Mouse (Mus musculus) CH12F3 (cell line): ENCODE measurements around the gene Tmem52.
"Not testable (repeated sequence)": the region's sequence is repeated elsewhere in the genome, so short reads cannot be mapped to it uniquely, and the experiment has no call there.

Experiments used
- in situ Hi-C: fragments of 300-500 bp; cut with MboI; formaldehyde crosslinking; loops from 2 replicates; pipeline ENCODE4 v1.14.3; 2020; ENCODE audit warnings: low sequenced_read_pairs

The Tmem52 gene

DNA sequence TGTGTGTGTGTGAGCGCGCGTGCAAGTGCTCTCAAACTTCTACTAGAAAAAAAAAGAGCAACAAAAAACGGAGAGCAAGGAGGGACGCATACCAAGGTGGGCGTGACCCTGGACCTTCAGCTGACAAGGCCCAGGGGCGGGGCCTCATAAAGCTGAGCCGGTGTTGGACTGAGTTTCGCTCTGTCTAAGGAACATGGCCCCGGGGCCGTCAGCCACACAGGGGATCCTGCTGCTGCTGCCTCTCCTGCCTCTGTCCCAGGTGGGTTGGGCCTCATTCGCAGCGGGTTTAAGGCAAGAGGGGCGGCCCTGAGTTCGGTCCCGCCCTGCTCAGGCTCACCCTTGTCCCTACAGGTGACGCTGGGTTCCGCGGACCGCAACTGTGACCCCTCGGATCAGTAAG lies at the start of gene Tmem52:
Gene Tmem52, plus strand, starts transcription at position 163 of the 400 bp plus-strand sequence.
- in situ Hi-C loops = no loop called here

DNA sequence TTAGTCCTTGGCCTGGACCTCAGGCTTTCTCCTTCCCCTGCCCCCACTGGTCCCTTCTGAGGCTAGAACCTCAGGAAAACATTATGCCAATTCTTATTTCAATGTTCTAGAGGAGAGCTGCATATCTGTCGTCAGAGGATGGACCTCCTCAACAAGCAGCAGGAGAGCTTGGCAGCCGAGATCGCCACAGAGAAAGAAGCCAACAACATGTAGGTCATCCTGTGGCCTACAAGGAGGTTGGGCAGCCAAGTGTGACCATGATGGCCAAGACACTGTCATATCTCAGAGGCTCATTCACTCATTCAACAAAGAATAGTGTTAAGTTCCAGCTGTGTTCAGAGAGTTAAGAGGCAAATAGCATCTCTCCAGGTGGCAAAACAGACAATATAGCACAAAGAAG lies 48.8 kb upstream of the Tmem52 start:
- in situ Hi-C loops = no loop called here

DNA sequence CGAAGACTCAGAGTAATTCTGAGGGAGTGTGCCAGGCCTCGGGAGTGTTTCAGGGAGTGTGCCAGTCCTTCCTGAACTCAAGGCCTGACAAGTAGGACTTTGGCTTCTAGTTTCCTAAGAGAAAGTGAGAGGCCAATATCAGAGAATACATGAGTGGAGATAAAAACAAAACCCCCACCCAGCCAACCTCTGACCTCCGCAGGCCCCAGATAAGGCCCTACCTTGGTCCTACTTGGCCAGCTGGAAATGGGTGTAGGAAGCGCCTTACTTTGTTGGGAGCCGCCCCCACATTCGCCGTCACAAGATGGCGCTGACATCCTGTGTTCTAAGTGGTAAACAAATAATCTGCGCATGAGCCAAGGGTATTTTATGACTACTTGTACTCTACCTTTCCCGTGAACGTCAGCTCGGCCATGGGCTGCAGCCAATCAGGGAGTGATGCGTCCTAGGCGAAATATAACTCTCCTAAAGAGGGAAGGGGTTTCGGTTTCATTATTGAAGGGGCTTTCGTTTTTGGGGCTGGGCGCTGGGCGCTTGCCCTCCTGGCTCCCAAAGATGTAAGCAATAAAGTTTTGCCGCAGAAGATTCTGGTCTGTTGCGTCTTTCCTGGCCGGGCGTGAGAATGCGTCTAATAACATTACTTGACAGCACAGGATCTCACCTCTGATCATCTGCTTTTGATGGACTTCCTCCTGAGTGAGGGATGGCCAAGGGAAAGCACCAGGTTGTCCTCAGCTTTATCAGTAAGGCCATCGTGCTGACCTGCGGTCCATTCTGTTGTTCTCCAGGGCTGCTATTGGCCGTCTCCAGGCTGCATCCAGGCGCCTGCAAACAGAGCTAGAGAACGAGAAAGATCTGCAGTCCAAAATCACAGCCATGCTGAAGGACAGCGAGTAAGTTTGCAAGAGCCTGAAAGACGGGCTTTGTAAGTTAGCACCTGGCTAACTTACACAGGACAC lies 47.2 kb upstream of the Tmem52 start:
- in situ Hi-C loops = not testable (repeated sequence)

DNA sequence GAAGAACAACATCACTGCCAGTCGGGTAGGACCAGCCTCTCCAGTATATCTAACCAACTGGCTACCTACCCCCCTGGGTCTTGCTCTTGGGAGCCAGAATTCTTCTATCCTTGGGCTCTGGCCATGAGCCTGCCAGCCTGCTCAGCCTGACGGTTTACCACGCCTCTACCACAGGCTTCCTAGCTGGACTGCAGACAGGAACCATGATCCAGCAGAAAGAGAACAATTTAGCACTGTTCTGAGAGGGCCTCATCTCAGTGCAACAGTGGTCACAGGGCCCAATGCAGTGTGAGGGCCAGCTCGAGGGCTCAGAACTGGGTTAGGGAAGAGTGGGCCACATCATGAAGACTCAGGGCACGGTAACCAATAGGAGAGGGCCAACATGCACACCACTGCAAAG lies 44.9 kb upstream of the Tmem52 start:
- in situ Hi-C loops = no loop called here

DNA sequence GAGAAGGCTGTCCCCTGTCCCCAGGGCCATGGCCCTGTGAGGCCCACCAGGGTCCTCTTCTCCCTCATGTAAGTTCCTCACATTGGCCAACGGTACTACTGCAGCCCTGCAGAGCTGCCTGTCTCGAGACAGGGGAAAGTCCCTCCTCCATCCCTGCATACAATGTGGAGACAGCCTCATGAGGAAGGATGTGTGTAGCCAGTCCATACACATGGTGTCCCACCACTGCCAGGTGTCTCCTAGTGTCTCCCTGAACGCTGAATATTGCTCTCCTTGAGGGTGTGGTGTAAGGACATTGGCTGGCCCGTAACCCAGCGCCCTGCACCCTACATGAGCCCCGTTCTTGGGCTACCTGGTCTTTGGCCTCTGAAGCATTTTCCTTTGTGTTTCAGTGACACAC lies 42.6 kb upstream of the Tmem52 start:
- in situ Hi-C loops = no loop called here

DNA sequence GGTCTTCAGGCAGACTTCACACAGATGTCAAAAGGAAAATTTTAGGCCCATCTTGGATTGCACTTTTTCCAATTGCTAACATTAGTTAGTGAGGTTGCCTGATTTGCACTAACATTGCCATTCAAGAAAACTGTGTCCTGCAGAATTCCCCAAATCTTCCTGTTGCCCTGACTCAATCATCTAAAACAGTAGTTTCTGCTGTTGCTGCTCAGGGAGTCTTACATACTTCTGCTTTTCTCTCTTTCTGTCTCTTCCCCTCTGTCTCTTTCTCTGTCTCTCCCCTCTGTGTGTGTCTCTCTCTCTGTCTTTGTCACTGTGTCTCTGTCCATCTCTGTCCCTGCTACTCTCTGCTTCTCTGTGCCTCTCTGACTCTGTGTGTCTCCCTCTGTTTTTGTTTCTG lies 40.5 kb upstream of the Tmem52 start:
- in situ Hi-C loops = no loop called here

DNA sequence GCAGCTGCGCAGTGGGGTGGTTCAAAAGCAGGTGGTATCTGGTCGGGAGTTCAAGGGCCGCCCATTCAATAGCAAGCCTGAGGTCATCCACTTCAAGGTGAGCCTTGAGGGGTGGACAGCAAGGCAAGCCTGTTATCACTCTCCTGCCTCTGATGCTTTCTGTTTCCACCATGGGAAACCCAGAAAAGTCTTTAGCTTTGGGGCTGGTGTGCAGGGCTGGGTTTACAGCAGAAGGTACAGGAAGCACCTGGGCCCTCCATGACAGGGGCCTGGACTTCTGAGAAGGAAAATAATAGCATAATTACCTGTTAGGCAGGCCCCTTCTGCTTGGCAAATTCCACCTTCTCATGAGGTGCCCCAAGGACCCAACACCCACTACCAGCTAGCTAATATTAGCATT lies 39.7 kb upstream of the Tmem52 start:
- in situ Hi-C loops = no loop called here

DNA sequence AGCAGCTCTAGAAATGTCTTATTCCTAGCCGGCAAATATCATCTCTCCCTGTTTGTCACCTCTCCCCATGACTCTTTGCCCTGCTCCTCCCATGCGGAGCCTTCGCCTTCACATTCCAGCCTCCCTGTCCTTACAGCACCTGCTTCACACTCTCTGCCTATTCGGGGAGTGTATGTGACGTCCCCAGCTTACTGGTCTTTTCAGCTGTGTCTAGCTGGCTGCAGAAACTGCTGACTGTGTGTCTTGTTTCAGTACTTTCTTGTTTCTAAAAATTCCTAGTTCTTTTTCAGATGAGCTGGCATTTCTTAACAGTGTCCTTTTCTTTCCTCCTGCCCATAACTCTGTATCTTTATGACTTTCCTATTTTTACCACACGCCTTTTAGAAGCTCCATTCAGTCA lies 36.6 kb upstream of the Tmem52 start:
- in situ Hi-C loops = no loop called here

DNA sequence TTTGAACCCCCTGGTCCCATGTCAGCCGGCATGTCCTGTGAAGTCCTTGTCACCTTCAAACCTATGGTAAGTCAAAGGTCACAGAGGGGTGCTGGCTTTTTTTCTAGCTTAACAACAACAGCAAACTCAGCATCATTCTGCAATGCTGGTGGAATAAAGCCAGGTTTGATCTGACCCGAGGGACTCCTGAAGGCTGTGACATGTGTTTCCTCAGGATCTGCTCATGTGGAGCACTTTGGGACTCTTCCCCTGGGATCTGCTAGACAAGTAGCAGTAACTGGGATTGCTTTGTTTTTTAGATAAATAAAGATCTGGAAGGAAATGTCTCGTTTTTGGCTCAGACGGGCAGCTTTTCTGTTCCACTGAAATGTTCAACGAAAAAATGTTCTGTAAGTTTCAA lies 34.9 kb upstream of the Tmem52 start:
- in situ Hi-C loops = no loop called here

DNA sequence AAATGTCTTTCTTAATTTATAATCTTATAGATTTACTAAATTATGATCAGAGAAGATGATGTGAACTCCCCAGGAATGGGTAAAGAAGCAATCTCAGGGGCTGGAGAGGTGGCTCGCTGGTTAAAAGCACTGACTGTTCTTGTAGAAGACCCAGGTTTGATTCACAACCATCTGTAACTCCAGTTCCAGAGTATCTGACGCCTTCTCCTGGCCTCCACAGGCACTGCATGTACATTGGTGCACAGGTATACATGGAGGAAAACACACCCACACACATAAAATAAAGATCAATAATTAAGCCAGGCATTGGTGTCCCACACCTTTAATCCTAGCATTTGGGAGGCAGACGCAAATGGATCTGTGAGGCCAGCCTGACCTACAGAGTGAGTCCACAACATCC lies 26.1 kb upstream of the Tmem52 start:
- in situ Hi-C loops = no loop called here

DNA sequence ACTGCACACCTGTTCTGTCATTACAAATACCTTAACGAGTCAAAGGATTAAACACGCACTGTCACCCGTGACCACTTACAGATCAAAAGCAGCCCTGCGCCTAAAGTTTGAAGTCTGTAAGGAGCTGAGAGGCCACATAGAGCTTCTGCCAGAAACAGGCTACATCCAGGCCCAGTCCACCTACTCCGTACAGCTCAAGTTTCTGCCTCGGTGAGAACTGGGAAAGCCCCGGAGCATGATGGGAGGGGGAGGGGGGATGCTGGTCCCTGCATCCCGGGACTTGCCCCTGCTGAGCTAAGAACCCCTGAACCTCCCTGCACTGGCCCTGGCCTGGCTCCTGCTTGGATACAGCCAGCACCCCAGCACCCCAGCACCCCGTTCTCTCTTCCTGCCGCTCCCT lies 17.3 kb upstream of the Tmem52 start:
- in situ Hi-C loops = no loop called here

DNA sequence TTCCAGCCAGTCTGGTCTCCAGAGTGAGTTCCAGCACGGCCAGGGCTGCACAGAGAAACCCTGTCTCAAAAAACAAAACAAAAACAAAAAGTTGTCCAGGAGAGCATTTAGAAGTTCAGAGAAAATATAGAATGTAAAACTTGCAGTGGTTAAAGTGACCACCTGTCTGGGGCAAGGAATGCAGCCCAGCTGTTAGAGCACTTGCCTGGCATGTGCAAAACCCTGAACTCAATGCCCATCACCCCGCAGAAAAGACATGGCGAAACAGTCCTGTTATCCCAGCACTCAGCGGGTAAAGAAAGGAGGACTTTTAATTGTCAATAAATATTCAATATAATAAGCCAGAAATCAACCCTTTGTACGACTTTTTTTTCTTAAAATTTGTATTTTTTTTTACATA lies 10.3 kb upstream of the Tmem52 start:
- in situ Hi-C loops = no loop called here

DNA sequence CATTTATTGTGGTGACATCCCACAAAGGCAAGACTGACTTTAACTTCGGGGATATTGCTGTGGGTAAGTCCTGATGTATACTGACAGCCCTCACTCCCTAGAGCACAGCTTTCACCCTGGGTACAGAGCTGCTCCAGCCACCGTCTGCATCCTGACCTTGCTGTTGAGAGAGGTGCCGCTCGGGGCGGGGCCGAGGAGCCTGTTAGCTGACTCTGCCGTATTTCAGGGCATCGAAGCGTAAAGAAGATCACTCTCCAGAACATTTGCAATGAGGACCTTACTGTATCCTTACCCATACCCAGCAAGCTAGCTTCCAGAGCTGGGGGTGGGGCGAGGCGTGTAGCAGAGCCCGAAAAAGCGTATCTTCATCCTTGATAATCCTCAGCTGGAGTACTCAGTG lies 5.9 kb upstream of the Tmem52 start:
- in situ Hi-C loops = no loop called here

DNA sequence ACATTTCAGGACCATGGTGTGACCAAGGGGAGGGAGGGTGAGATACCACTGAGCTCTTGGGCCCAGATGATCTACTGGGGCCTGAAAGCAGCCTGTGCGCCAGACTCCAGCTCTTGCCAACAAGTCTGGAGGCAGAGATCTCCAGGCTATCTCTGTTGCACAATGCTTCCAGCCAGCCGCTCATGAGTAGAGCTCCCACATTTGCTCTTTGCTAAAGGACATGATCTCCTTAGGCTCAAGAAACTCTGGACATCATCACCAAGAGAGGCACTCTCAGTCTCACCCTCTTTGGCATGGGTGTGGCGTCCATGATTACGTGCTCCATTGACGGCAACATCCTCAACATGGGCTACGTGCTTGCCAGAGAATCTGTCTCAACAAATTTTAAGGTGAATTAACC lies 5.3 kb upstream of the Tmem52 start:
- in situ Hi-C loops = no loop called here

DNA sequence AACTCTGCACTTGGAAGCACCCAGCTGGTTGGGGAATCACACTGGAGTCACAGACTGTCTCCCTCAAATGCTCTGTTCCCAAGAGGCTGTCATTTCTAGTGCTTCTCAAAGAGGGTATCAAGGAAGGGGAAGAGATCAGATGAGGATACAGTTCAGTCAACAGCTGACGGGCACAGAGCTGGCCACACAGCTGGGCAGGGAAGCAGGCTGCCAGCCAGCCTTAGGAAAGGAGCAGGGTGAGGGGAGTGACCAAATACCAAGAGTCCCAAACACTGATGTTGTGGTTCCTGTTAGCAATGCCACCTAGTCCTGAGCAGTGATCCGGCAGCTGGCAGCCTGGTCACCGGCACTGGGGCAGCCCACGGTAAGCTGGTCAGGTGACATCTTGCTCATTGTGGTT lies 4.9 kb upstream of the Tmem52 start:
- in situ Hi-C loops = no loop called here

DNA sequence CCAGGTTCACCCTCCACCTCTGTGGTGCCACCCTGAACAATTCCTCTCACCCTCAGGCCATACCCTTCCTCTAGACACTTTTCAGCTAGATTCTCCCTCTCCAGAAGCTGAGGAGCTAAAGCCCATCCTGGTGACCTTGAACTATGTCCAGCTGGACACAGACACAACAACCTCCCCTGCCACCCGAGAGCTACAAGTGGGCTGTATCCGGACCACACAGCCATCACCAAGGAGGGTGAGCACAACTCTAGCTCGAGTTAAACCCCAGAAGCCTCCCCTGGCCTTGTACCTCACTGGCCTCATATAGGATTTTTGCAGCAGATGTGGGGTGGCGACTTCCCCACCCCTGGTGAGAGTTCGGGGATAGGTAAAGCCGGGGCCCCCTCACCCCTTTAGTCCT lies 3.3 kb upstream of the Tmem52 start:
- in situ Hi-C loops = no loop called here

DNA sequence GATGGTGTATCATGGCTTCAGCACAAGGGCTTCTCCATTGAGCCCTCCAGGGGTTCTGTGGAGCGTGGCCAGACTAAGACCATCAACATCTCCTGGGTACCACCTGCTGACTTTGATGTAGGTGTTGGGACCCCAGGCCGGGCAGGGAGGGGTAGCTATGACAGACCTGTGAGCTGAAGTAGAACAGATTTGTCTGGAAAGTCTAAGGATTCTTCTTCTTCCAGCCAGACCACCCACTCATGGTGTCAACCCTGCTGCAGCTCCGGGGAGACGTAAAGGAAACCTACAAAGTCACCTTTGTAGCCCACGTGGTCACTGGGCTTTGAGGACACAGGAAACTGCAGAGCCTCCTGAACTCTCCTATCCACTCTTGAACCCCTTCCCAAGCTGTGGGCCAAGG lies 2.8 kb upstream of the Tmem52 start:
- in situ Hi-C loops = no loop called here

DNA sequence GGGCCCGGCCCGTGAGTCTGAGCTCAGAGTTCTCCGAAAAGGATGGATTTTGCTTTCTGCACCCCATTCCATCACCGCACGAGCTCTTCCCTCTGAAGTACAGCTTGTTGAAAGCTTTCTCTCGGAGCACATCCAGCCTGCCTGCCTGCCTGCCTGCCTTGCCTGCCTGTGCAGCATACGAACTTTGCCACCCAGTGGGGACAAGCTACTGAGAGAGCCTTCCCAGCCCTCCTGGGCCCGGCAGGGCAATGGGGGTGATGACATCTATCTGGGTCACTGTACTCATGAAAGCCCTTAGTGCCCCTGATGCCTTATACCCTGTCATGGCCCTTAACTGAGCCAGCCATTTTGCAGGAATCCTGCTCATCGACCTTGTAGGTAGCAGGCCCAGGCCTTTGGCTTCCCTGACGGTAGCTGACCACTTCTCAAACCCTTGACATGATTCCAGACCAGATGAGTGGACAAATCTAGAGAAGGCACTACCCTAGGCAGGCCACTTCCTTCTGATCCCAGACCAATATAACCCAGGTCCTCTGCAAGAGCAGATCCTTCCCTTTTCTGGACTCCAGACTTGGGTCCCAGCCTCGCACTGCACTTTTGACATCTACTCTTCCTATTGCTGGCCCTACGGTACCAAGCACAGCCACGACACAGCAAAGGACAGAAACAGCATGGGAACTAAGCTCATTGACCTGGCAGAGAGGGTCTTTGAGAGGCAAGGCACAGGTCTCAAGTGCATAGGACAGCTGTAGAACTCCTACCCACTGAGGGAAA lies 1.5 kb upstream of the Tmem52 start:
- in situ Hi-C loops = no loop called here

DNA sequence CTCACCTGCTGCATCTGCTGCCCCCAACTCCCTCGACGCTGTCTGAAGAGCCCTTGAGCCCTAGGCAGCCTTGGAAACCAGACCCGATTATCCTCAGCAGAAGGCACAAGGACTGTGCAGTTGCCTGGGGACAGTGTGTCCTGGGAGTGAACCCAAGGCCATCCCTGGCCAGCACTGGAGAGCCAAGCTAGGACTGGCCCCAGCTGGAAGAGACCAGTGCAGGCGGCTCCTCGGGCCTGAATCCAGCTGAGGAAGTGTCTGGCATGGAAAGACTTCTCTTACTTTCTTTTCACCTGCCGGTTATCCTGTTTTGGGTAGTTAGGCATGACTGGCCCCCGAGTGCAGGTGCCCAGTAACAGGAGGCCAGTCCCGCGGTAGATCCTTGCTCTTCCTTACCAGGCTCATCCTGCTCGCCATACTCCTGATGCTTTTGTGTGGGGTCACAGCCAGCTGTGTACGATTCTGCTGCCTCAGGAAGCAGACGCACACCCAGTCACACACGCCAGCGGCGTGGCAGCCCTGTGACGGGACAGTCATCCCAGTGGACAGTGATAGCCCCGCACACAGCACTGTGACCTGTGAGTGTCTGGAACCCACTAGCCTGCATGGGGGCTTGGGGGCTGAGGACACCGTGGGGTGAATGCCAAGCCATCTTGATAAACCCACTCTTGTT lies 812 bp downstream of the Tmem52 start:
- in situ Hi-C loops = no loop called here

DNA sequence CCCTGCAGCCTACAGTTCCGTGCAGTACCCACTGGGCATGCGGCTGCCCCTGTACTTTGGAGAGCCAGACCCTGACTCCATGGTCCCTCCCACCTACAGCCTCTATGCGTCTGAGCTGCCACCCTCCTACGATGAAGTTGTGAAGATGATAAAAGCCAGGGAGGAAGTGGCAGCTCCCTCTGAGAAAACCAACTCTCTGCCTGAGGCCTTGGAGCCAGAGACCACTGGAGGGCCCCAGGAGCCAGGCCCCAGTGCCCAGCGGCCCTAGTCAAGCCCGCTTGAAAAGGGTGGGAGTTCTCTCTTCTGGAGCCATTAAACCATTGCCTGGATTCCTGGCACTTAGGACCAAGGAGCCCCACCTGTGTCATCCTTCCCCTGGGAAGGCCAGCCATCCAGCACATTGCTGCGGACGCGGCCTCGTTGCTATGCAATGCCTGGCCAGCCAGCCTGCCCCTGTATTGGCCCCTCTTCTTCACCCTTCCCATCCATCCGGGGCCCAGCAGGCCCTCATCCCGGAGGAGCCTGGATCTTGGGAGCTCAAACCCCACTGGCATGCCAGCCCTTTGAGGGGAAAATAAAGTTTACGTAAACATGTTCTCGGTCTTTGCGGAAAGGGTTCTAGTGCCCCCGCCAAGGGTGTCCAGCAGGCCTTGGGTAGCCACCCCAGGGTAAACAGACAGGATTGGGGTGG lies 1.5 kb downstream of the Tmem52 start:
- in situ Hi-C loops = no loop called here

DNA sequence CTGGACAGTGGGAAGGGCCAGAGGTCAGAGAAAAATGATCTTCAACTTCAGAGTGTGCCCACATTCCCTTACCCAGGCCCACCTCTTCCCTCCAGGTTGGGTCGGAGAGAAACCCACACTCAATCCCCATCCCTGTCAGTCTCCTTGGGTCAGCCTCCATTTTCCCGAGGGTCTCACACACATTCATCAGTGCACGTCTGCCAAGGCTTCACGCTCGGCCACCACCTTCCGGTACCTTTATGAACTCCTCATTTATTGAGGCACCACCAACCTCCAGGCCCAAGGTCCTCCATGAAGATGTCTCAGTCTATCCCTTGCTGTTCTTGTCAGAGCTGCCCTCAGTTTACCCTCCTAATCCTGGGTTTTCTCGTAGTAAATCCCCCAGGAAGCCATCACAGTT lies 2.1 kb downstream of the Tmem52 start:
- in situ Hi-C loops = no loop called here
